Mouse (Mus musculus) midbrain, embryonic 11.5 days (tissue): ENCODE measurements at regions not wholly inside any gene's neighbourhood (a gene's known extent, or its start where the extent isn't known, plus 50 kb on each side); places are given as distances from the start of the nearest gene placed in this dataset.

Experiments used
- ATAC-seq: fragments of 200-750 bp; cut with Nextera tagmentation; 2 replicates; pipeline ENCODE4 v1.8.0; 2017; ENCODE audit warnings: moderate TSS enrichment, moderate library complexity; ENCODE audit not compliant: low FRiP score
- DNase-seq: peaks from one replicate; pipeline ENCODE4 v3.0.0; 2015; ENCODE audit warnings: low spot score; ENCODE audit errors: missing footprints
- H3K27ac ChIP-seq: fragments of 300-500 bp; sonication (generic); 2 replicates; pipeline ENCODE4 v1.5.1; 2014; ENCODE audit warnings: low read depth, low read length
- H3K27me3 ChIP-seq: fragments of 300-500 bp; sonication (generic); 2 replicates; pipeline ENCODE4 v1.6.1; 2014; ENCODE audit warnings: mild to moderate bottlenecking, low read length, moderate library complexity, mixed read lengths; ENCODE audit not compliant: control insufficient read depth, insufficient read depth
- H3K36me3 ChIP-seq: fragments of 300-500 bp; sonication (generic); 2 replicates; pipeline ENCODE4 v1.6.1; 2014; ENCODE audit warnings: mild to moderate bottlenecking, low read length, moderate library complexity, mixed read lengths; ENCODE audit not compliant: control insufficient read depth, insufficient read depth
- H3K4me1 ChIP-seq: fragments of 300-500 bp; sonication (generic); 2 replicates; pipeline ENCODE4 v1.6.1; 2014; ENCODE audit warnings: low read length; ENCODE audit not compliant: control insufficient read depth, insufficient read depth
- H3K4me2 ChIP-seq: fragments of 300-500 bp; sonication (generic); 2 replicates; pipeline ENCODE4 v1.6.1; 2014; ENCODE audit warnings: mild to moderate bottlenecking, moderate library complexity
- H3K4me3 ChIP-seq: fragments of 300-500 bp; sonication (generic); 2 replicates; pipeline ENCODE4 v1.5.1; 2014; ENCODE audit warnings: low read depth, low read length
- H3K9ac ChIP-seq: fragments of 300-500 bp; sonication (generic); 2 replicates; pipeline ENCODE4 v1.6.1; 2014; ENCODE audit warnings: low read length
- H3K9me3 ChIP-seq: fragments of 300-500 bp; sonication (generic); 2 replicates; pipeline ENCODE4 v1.6.1; 2016; ENCODE audit warnings: low read length; ENCODE audit not compliant: control insufficient read depth
- WGBS: fragments of 180-500 bp; shearing (Covaris S2); extraction: QIAGEN DNeasy Blood & Tissue Kit; methylation state at CpG from one replicate; pipeline ENCODE4 v1.1.7; 2014; 5-methylcytosine and 5-hydroxymethylcytosine counted together

DNA sequence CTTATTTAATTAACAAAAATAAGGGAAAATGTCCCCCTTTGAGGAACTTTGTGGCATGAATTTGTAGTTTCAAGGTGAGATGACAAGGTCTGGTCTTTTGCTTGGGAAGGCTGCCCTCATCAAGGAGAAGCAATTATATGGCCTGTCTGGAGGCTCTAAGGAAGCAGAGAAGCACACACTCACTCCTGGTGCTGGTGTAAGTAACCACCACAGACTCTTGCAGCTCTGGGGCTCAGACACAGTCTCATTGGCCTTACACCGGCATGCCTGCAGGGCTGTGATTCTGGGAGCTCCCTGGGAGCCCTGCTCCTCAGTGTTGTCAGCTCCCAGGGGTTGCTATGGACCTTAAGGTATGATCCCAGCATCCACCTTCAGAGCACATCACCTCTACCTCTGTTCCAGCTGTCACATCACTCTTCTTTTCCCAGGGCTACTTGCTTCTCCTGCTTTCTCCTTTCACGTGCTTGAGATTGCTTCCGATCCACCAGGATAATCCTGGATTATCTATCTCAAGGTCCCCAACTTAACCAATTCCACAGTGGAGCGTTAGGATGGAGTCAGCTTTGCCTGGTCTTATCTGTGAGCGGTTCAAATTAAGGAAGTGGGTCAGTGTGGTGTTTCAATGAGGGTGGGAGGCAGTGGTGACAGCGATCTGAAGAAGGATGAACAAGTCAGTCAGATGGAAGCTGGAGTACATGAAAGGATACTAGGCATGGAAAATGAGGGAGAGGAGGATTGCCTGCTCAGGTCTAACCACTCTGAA, 96.0 kb upstream of the Clnk start:
- Histone ChIP-seq H3K4me1 (no peaks in the 10 kb centered on the region), H3K4me2 (no peak overlapping the region), H3K27me3 (no peaks in the 10 kb centered on the region), H3K4me3 (no peak overlapping the region), H3K27ac (no peak overlapping the region), H3K9me3 (no peaks in the 10 kb centered on the region), H3K9ac (no peak overlapping the region), H3K36me3 (no peaks in the 10 kb centered on the region)
- no peak for ATAC-seq
- no peak for DNase-seq
- WGBS: 60% methylated on average over 6 of the region's 6 CpGs

DNA sequence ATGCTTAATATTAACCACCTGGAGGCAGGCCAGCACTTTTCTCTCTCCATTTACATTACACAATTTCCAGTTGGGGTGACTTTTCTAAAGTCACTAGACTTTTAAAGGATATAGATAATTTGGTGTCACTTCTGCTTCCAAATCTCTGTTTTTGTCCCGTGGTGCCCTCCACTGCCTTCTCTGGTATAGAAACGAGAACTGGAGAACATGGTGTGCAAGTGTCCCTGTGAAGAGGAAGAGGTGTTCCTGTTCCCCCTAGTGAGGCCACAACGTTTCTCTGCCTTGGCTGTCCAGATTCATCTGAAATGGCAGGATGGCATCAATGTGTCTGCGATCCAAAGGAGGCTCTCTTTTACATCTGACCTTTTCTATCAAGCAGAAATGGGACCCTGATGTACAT, 93.9 kb upstream of the Clnk start:
- H3K36me3 ChIP-seq: no peaks in the 10 kb centered on the region
- ATAC-seq: no peak
- no peak overlapping the region for H3K4me2 ChIP-seq
- H3K27ac ChIP-seq: no peak overlapping the region
- DNase-seq: no peak
- no peaks in the 10 kb centered on the region for H3K4me1 ChIP-seq
- no peak overlapping the region for H3K9ac ChIP-seq
- 90% methylated on average over 4 of the region's 4 CpGs for WGBS
- no peaks in the 10 kb centered on the region for H3K9me3 ChIP-seq
- no peak overlapping the region for H3K4me3 ChIP-seq
- no peaks in the 10 kb centered on the region for H3K27me3 ChIP-seq

DNA sequence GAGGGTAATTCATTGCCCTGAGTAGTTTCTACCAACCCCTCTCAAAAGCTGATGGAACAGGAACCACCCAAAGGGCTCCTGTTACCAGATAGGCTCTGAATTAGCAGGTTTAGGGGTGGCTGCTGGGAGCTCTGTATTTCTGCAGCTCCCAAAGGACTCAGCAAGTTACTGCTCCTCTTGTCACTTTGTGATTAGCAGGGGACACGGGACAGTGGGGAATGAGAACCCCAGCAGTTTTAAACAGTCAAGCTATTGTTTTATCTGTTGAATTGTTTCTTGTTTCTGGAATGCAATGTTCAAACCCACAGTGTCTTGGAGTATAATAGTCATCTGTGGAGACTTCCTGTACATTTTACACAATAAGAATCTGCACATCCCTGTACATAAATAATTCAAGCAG, 90.4 kb upstream of the Clnk start:
- no peaks in the 10 kb centered on the region for H3K36me3 ChIP-seq
- DNase-seq (no peak), ATAC-seq (no peak)
- no peak overlapping the region for H3K4me3 ChIP-seq
- H3K27ac ChIP-seq: no peak overlapping the region
- WGBS: 65% methylated on average over 1 of the region's 1 CpGs
- H3K9me3 ChIP-seq: no peaks in the 10 kb centered on the region
- H3K4me2 ChIP-seq: no peak overlapping the region
- no peaks in the 10 kb centered on the region for H3K4me1 ChIP-seq
- no peaks in the 10 kb centered on the region for H3K27me3 ChIP-seq
- no peak overlapping the region for H3K9ac ChIP-seq

DNA sequence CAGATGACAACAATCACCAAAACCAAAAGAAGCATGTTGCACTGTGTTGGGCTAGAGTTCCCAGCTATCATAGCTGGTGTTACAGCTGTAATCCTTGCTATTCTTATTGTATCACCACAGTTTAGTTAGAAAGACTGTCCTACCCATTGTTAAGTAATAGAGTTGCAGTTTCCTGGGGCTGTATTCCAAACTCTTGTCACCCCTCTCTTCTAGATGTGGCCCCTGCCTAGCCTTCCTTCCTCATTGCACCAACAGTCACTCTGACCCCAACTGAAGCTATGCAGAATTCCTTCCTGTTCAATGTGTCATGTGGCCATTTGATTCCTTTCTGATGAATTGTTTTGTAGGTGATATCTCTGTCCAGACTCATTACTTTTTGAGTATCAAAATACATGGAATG, 87.8 kb upstream of the Clnk start:
- Histone ChIP-seq H3K27ac (no peak overlapping the region), H3K27me3 (no peaks in the 10 kb centered on the region), H3K4me3 (no peak overlapping the region)

DNA sequence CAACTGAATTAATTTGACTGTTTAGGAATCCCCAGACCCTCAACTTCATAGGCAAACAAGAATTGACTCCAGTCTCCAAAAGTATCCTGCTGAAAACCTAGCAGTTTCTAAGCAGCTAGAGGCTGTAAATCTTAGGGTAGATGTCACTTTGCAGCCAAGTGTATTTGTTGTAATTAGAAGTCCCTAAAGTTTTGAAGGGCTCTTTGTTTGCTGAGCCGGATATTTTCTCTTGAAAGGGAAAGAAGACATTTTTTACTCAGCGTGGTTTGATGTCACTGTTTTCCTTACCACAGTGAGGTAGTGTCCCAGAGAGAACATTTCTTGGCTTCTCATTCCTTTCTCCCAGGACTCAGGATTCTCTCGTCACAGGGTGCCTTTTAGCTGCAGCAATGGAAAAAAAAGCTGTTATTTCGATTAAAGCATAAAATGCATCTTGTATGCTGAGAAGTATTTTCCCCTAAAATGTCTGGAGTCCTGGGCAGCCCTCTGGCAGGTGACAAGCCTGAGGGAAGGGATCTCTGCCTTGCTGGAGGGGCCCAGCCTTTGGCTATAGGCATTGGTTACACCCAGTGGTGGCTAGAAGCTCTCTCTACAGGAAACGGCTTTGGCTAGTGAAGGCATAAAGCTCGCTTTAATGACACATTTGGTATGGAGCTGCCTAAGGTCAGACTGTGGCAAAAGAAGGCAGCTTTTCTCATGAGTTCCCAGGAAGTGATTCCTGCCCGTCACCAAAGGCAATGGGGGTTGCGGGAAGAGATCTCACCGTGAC, 74.1 kb upstream of the Clnk start:
- Histone ChIP-seq H3K4me3 (no peak overlapping the region), H3K4me2 (no peak overlapping the region), H3K9me3 (no peaks in the 10 kb centered on the region), H3K4me1 (no peaks in the 10 kb centered on the region), H3K9ac (no peak overlapping the region), H3K27ac (no peak overlapping the region), H3K27me3 (no peaks in the 10 kb centered on the region), H3K36me3 (no peaks in the 10 kb centered on the region)
- ATAC-seq (no peak), DNase-seq (no peak)
- WGBS: 73% methylated on average over 9 of the region's 9 CpGs

More for the DNA sequence above, 87.8 kb upstream of the Clnk start:
- no peaks in the 10 kb centered on the region for H3K36me3 ChIP-seq
- DNase-seq (no peak), ATAC-seq (no peak)
- no peaks in the 10 kb centered on the region for H3K9me3 ChIP-seq
- no peak overlapping the region for H3K4me2 ChIP-seq
- no peaks in the 10 kb centered on the region for H3K4me1 ChIP-seq
- no peak overlapping the region for H3K9ac ChIP-seq

DNA sequence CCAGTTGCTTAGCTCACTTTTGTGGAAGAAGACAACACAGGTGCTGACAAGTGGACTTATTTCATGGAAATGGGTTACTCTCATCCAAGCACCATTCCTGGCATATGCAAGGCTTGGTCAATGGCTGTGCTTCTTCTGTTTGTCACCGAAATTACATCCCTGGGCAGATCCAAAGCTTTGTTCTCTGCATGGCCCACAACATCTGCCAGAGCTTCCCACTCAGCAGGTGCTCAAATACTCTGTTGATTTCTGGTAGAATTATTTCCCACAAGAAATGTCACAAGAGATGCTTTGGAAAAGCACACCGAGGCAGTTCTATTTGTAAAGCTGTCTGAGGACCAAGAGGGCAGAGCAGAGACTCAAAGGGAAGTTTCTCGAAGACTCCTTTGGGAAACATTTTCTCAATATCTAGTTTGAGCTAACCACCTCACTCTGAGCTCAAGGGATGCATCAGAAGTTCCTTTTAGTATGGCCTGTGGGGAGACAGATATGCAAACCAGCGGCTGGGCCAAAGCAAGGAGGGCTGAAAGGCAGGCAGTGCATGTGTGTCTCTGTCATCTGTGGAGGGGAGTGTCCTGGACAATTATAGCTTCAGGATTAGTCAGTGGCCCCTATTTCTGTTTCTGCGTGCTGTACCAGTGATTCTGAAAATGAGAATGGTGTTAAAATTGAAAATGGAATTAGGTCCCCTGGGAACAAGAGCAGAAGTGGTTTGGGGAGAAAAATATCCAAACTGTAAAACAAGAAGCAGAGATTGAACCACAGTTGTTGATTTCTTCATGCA, 69.5 kb upstream of the Clnk start:
- H3K4me2 ChIP-seq: no peak overlapping the region
- no peak for DNase-seq
- H3K27ac ChIP-seq: no peak overlapping the region
- 82% methylated on average over 5 of the region's 5 CpGs for WGBS
- no peaks in the 10 kb centered on the region for H3K4me1 ChIP-seq
- ATAC-seq: no peak
- no peaks in the 10 kb centered on the region for H3K36me3 ChIP-seq
- H3K9ac ChIP-seq: no peak overlapping the region
- H3K4me3 ChIP-seq: no peak overlapping the region
- no peaks in the 10 kb centered on the region for H3K9me3 ChIP-seq
- H3K27me3 ChIP-seq: no peaks in the 10 kb centered on the region

DNA sequence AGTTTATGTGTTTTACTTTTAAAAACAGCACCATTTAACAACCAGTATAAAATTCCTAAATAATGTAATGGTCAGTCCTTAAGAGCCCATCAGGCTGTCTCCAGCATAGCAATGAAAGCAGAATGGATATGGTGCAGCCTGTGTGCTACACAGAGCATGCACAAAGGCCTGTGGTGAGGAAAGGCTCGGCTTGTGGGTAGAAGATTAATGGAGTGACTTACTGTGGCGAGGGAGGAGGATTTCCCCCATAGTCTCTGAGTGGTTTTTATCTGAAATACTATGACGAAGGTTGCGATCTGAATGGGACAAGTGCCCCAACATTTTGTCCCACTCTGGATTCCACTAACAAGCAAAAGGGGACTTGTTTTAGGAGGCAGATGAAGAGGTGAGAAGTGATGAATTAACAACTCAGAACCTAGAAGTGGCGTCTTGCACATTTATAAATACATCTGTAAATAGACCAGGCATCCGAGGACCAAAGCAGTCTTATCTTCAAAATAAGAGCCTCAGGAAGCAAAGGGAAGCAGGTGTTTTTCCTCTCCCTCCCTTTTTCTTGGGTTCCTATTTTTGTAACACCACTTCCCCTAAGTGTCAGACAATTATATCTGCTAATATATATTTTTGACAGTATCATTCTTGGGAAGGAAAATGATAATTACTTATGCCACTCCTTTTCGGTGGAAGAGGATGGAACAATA, 55.9 kb upstream of the Clnk start:
- no peaks in the 10 kb centered on the region for H3K27me3 ChIP-seq
- no peak overlapping the region for H3K27ac ChIP-seq
- ATAC-seq (no peak), DNase-seq (no peak)
- H3K9ac ChIP-seq: no peak overlapping the region
- 81% methylated on average over 7 of the region's 7 CpGs for WGBS
- H3K36me3 ChIP-seq: no peaks in the 10 kb centered on the region
- H3K4me3 ChIP-seq: no peak overlapping the region
- H3K4me2 ChIP-seq: no peak overlapping the region
- no peaks in the 10 kb centered on the region for H3K9me3 ChIP-seq
- no peaks in the 10 kb centered on the region for H3K4me1 ChIP-seq

DNA sequence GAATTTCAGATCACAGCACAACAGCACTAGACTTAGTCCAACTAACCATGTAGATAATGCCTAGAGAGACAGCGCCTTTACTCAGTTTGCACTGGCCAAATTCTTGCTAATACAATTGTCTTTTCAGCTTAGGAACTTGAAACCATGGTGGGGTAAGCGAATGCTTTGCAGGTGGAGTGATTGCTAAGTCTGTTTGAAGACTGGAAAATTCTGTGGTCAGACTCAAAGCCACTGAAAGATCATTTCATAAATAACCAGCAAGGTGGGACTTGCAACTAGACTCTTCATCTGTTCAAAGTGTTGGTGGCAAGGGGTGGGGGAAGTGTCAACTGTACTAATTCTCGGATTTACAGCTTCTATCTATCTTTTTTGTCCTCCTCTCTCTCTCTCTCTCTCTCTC, 50.4 kb upstream of the Clnk start:
- DNase-seq: no peak
- H3K36me3 ChIP-seq: no peaks in the 10 kb centered on the region

More for the DNA sequence above, 50.4 kb upstream of the Clnk start:
- Histone ChIP-seq H3K4me1 (no peaks in the 10 kb centered on the region), H3K27me3 (no peaks in the 10 kb centered on the region), H3K4me3 (no peak overlapping the region), H3K9ac (no peak overlapping the region), H3K9me3 (no peaks in the 10 kb centered on the region), H3K4me2 (no peak overlapping the region), H3K27ac (no peak overlapping the region)
- ATAC-seq: no peak
- 84% methylated on average over 3 of the region's 3 CpGs for WGBS
